Mouse (Mus musculus): ENCODE results near the gene Ly6g5c.

- TF ChIP-seq MAZ (IDR thresholded peaks at IDR 0.05; ENCODE audit: low read depth, low read length) = no peak
- no peak for TF ChIP-seq CHD2 (IDR thresholded peaks at IDR 0.05; ENCODE audit: low read length)
- TF ChIP-seq NELFE (IDR thresholded peaks at IDR 0.05; ENCODE audit: low read depth, low read length) = no peak
- no peak for TF ChIP-seq ETS1 (conservative IDR thresholded peaks at IDR 0.05; ENCODE audit: low read depth, low read length)
- no peak for TF ChIP-seq CTCF (conservative IDR thresholded peaks at IDR 0.05 in 1 of 2, IDR thresholded peaks at IDR 0.05 in 1 of 2; ENCODE audit: low read depth in 2 of 2, low read length in 2 of 2)
- TF ChIP-seq POLR2A (IDR thresholded peaks at IDR 0.05; ENCODE audit: low read depth, low read length) = no peak; the same call in 1 of the 2 replicates
Observed at GRCm38 (mm10) chr17:35157661-35158175, 49.6 kb downstream of the Ly6g5c start.
